Mouse (Mus musculus) lung, postnatal 0 days (tissue): Measurements from ENCODE around the gene Lingo4.

ENCODE experiments used
- CTCF ChIP-seq: IDR thresholded peaks from 2 replicates; pipeline ENCODE4 v1.5.1; 2016; ENCODE audit warnings: antibody characterized with exemption, mild to moderate bottlenecking
- EP300 ChIP-seq: IDR thresholded peaks from 2 replicates; pipeline ENCODE4 v1.6.1; 2016; ENCODE audit warnings: antibody characterized with exemption, mild to moderate bottlenecking, control low read depth

GRCm38 (mm10) chr3:94368631-94369030 lies 29.7 kb upstream of the Lingo4 start:
- TF ChIP-seq CTCF (no peak), EP300 (no peak)
